Mouse (Mus musculus): ENCODE data around the gene Glra1. TPM values are rescaled to one million over a fixed set of nuclear protein-coding genes. Genes with fewer than 3 reads are reported as not detected.
A peak's percentile ranks its signal among the peaks of the same experiment; 100 is the strongest.

Gene Glra1
- polyA plus RNA-seq, 1 experiment from 2014 or later: not detected

DNA sequence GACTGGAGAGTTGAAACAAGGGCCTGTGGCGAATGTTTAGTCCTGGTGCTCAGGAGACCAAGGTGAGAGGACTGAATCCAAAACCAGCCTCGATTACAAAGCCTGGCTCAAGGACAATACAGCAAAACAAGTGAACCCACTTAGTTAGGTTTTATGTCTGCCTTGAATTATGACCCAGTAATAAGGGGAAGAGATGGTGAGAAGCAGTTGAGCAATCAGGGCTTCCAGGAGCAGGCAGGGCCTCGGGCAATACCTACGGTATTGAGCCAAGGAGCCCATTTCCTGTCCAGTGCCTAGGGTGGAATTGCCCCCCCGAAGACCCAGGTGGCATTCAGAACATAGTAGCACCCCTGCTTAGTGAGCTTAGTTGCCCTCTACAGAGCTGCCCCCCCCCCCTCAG, 105.1 kb downstream of the Glra1 start:
- H3K9me3 ChIP-seq (ENCODE audit: control insufficient read depth, low read depth, low read length): no peaks in the 10 kb centered on the region
- H3K4me3 ChIP-seq (ENCODE audit: low read depth, low read length): no peak overlapping the region
- peaks cover 37% of the 10 kb centered on the region for H3K36me3 ChIP-seq (ENCODE audit: control insufficient read depth, insufficient read depth, low read length)
- no peak overlapping the region for H3K9ac ChIP-seq (replicated peaks; ENCODE audit: low read depth, low read length)
- no peak for ATAC-seq (ENCODE audit: insufficient number of reproducible peaks, insufficient read depth, low FRiP score, low read depth)
- 81% methylated on average over 5 of the region's 5 CpGs for WGBS
- no peak overlapping the region for H3K27ac ChIP-seq (ENCODE audit: low read length)
- H3K27me3 ChIP-seq (ENCODE audit: control insufficient read depth, insufficient read depth, low read length): no peaks in the 10 kb centered on the region
- no peak overlapping the region for H3K4me2 ChIP-seq (replicated peaks; ENCODE audit: low read depth, low read length)
- no peaks in the 10 kb centered on the region for H3K4me1 ChIP-seq (ENCODE audit: control insufficient read depth, insufficient read depth, low read length)

DNA sequence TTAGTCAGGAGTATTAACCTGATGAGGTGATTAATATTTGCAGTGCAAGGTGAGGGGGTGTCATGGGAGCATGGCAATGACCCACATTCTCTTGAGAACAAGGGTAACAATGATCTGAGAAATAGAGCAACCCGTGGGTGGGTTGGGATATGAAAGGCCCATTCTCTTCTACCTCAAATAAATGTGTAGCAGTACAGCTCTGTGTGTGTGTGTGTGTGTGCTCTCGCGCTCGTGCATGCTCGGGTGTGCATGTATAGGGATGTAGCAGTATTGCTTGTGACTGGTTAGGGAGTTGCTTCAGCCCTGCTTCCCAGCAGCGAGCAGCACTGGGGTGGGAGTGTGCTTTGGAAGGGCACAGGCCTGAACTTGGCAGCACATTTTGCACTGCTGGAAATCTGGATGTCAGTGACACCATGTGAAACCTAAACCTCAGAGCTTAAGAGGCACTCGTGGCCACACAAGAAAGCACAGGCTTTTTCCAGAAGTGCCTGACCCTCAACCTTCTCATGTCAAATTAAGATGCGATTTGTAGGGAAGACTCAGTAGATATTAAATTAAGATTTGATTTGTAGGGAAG, 106.0 kb downstream of the Glra1 start:
- Histone ChIP-seq H3K9ac (replicated peaks; ENCODE audit: low read depth, low read length) (no peak overlapping the region), H3K27me3 (ENCODE audit: control insufficient read depth, insufficient read depth, low read length) (no peaks in the 10 kb centered on the region), H3K4me1 (ENCODE audit: control insufficient read depth, insufficient read depth, low read length) (no peaks in the 10 kb centered on the region), H3K4me3 (ENCODE audit: low read depth, low read length) (no peak overlapping the region), H3K36me3 (ENCODE audit: control insufficient read depth, insufficient read depth, low read length) (peaks cover 45% of the 10 kb centered on the region), H3K9me3 (ENCODE audit: control insufficient read depth, low read depth, low read length) (no peaks in the 10 kb centered on the region), H3K4me2 (replicated peaks; ENCODE audit: low read depth, low read length) (no peak overlapping the region), H3K27ac (ENCODE audit: low read length) (no peak overlapping the region)
- whole genome bisulfite sequencing: 89% methylated on average over 8 of the region's 8 CpGs
- ATAC-seq (ENCODE audit: insufficient number of reproducible peaks, insufficient read depth, low FRiP score, low read depth): no peak

DNA sequence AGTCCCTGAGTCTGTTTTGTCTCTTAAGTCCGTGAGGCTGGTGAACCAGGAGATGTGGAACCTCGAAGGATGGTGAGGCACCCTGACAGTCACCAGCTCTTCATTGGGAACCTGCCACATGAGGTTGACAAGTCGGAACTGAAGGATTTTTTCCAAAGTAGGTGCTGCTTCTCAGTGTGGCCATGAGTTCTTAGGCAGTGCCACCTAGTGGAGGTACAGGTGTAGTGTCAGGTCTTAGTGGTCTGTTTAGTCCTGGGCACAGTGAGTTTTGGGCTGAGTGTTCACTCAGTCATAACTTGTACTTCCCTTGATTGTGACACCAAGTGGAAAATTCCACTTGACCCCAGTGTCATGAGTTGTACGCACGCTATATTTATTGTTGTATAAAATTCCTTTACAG, 110.1 kb downstream of the Glra1 start:
- Histone ChIP-seq H3K36me3 (ENCODE audit: control insufficient read depth, insufficient read depth, low read length) (peaks cover 80% of the 10 kb centered on the region), H3K27ac (ENCODE audit: low read length) (no peak overlapping the region), H3K27me3 (ENCODE audit: control insufficient read depth, insufficient read depth, low read length) (no peaks in the 10 kb centered on the region), H3K4me3 (ENCODE audit: low read depth, low read length) (no peak overlapping the region), H3K4me2 (replicated peaks; ENCODE audit: low read depth, low read length) (no peak overlapping the region), H3K9ac (replicated peaks; ENCODE audit: low read depth, low read length) (no peak overlapping the region), H3K9me3 (ENCODE audit: control insufficient read depth, low read depth, low read length) (no peaks in the 10 kb centered on the region), H3K4me1 (ENCODE audit: control insufficient read depth, insufficient read depth, low read length) (no peaks in the 10 kb centered on the region)
- WGBS: 47% methylated on average over 5 of the region's 5 CpGs
- ATAC-seq (ENCODE audit: insufficient number of reproducible peaks, insufficient read depth, low FRiP score, low read depth): peak; percentile 50; the same call in 1 of the 2 replicates

GRCm38 (mm10) chr11:55496158-55496557, 111.8 kb downstream of the Glra1 start:
- Histone ChIP-seq H3K27me3 (ENCODE audit: control insufficient read depth, insufficient read depth, low read length) (no peaks in the 10 kb centered on the region), H3K4me1 (ENCODE audit: control insufficient read depth, insufficient read depth, low read length) (no peaks in the 10 kb centered on the region), H3K27ac (ENCODE audit: low read length) (no peak overlapping the region), H3K4me3 (ENCODE audit: low read depth, low read length) (no peak overlapping the region), H3K36me3 (ENCODE audit: control insufficient read depth, insufficient read depth, low read length) (peaks cover 86% of the 10 kb centered on the region), H3K4me2 (replicated peaks; ENCODE audit: low read depth, low read length) (no peak overlapping the region), H3K9ac (replicated peaks; ENCODE audit: low read depth, low read length) (no peak overlapping the region), H3K9me3 (ENCODE audit: control insufficient read depth, low read depth, low read length) (no peaks in the 10 kb centered on the region)
- no peak for ATAC-seq (ENCODE audit: insufficient number of reproducible peaks, insufficient read depth, low FRiP score, low read depth)
- WGBS: 83% methylated on average over 6 of the region's 6 CpGs

GRCm38 (mm10) chr11:55485443-55485842, 122.6 kb downstream of the Glra1 start:
- H3K4me2 ChIP-seq (replicated peaks; ENCODE audit: low read depth, low read length): no peak overlapping the region
- H3K4me1 ChIP-seq (ENCODE audit: control insufficient read depth, insufficient read depth, low read length): no peaks in the 10 kb centered on the region
- no peak overlapping the region for H3K9ac ChIP-seq (replicated peaks; ENCODE audit: low read depth, low read length)
- H3K9me3 ChIP-seq (ENCODE audit: control insufficient read depth, low read depth, low read length): no peaks in the 10 kb centered on the region
- no peak for ATAC-seq (ENCODE audit: insufficient number of reproducible peaks, insufficient read depth, low FRiP score, low read depth)
- peaks cover 59% of the 10 kb centered on the region for H3K36me3 ChIP-seq (ENCODE audit: control insufficient read depth, insufficient read depth, low read length)
- H3K4me3 ChIP-seq (ENCODE audit: low read depth, low read length): no peak overlapping the region
- 98% methylated on average over 7 of the region's 7 CpGs for WGBS
- H3K27me3 ChIP-seq (ENCODE audit: control insufficient read depth, insufficient read depth, low read length): no peaks in the 10 kb centered on the region
- no peak overlapping the region for H3K27ac ChIP-seq (ENCODE audit: low read length)

DNA sequence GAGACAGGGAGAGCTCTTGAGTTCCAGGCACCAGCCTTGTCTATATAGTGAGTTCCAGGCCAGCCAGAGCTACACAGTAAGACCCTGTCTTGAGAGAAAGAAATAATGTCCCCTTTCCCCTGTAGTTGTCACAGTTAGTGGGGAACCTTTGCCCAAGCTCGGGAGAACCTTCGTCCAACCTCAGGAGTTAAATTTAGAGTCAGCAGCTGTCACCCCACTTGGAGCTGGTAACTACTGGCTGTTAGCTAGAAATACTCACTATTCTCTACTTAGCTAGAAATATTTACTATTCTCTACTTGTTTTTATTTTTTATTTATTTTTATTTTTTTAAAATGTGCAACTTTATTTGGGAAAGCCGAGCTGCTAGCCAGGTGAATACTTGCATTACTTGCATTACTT, 134.8 kb downstream of the Glra1 start:
- ATAC-seq (ENCODE audit: insufficient number of reproducible peaks, insufficient read depth, low FRiP score, low read depth): no peak
- H3K27me3 ChIP-seq (ENCODE audit: control insufficient read depth, insufficient read depth, low read length): no peaks in the 10 kb centered on the region
- no peak overlapping the region for H3K27ac ChIP-seq (ENCODE audit: low read length)
- 0 out of 2 replicates have a peak overlapping the region, but pooled peaks have one; percentile 1 for H3K4me2 ChIP-seq (replicated peaks; ENCODE audit: low read depth, low read length)
- no peak overlapping the region for H3K9ac ChIP-seq (replicated peaks; ENCODE audit: low read depth, low read length)
- peaks cover 9% of the 10 kb centered on the region; the same call in 1 of the 2 replicates for H3K36me3 ChIP-seq (ENCODE audit: control insufficient read depth, insufficient read depth, low read length)
- peaks cover 11% of the 10 kb centered on the region; the same call in 1 of the 2 replicates for H3K4me1 ChIP-seq (ENCODE audit: control insufficient read depth, insufficient read depth, low read length)
- WGBS: 77% methylated on average over 3 of the region's 3 CpGs
- H3K4me3 ChIP-seq (ENCODE audit: low read depth, low read length): no peak overlapping the region
- no peaks in the 10 kb centered on the region for H3K9me3 ChIP-seq (ENCODE audit: control insufficient read depth, low read depth, low read length)

- H3K9ac ChIP-seq (replicated peaks; ENCODE audit: low read depth, low read length): no peak overlapping the region; the same call in 1 of the 2 replicates
- ATAC-seq (ENCODE audit: insufficient number of reproducible peaks, insufficient read depth, low FRiP score, low read depth): no peak
- H3K4me1 ChIP-seq (ENCODE audit: control insufficient read depth, insufficient read depth, low read length): peaks cover 15% of the 10 kb centered on the region; the same call in 1 of the 2 replicates
- peak overlapping the region; percentile 84 for H3K4me3 ChIP-seq (ENCODE audit: low read depth, low read length)
- no peak overlapping the region for H3K27ac ChIP-seq (ENCODE audit: low read length)
- peak overlapping the region; percentile 85 for H3K4me2 ChIP-seq (replicated peaks; ENCODE audit: low read depth, low read length)
- peaks cover 9% of the 10 kb centered on the region; the same call in 1 of the 2 replicates for H3K36me3 ChIP-seq (ENCODE audit: control insufficient read depth, insufficient read depth, low read length)
- 86% methylated on average over 7 of the region's 7 CpGs for WGBS
- H3K27me3 ChIP-seq (ENCODE audit: control insufficient read depth, insufficient read depth, low read length): no peaks in the 10 kb centered on the region
- no peaks in the 10 kb centered on the region for H3K9me3 ChIP-seq (ENCODE audit: control insufficient read depth, low read depth, low read length)
These were observed 136.5 kb downstream of the Glra1 start for GRCm38 (mm10) chr11:55471467-55471866.

DNA sequence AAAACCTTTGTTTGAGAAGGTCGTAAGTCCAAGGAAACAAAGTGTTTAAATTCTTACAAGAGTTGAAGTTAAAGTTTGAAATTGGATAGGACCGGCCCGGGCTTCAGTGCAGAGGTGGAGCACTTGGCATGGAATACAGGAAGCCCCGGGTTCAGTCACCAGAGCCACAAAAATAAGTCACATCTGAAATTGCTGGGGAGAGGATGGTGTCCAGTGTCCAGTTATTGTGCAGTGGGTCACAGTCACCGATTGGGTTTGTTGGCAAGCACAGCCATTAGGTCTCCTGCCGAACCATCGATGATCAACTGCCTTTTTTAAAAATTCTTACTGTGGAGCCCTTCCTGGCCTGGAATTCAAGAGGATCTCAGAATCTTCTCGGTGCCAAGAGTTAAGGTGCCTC, 137.2 kb downstream of the Glra1 start:
- no peak for ATAC-seq (ENCODE audit: insufficient number of reproducible peaks, insufficient read depth, low FRiP score, low read depth)
- no peaks in the 10 kb centered on the region for H3K9me3 ChIP-seq (ENCODE audit: control insufficient read depth, low read depth, low read length)
- H3K27ac ChIP-seq (ENCODE audit: low read length): no peak overlapping the region
- 37% methylated on average over 8 of the region's 8 CpGs for WGBS
- H3K9ac ChIP-seq (replicated peaks; ENCODE audit: low read depth, low read length): peak overlapping the region; percentile 85
- peak overlapping the region; percentile 84 for H3K4me3 ChIP-seq (ENCODE audit: low read depth, low read length)
- no peaks in the 10 kb centered on the region for H3K27me3 ChIP-seq (ENCODE audit: control insufficient read depth, insufficient read depth, low read length)
- H3K4me2 ChIP-seq (replicated peaks; ENCODE audit: low read depth, low read length): peak overlapping the region; percentile 85
- H3K4me1 ChIP-seq (ENCODE audit: control insufficient read depth, insufficient read depth, low read length): peaks cover 15% of the 10 kb centered on the region; the same call in 1 of the 2 replicates
- peaks cover 9% of the 10 kb centered on the region; the same call in 1 of the 2 replicates for H3K36me3 ChIP-seq (ENCODE audit: control insufficient read depth, insufficient read depth, low read length)

All from stomach, embryonic 14.5 days (tissue).